Mouse (Mus musculus) heart, embryonic 12.5 days (tissue): ENCODE results near the gene Tmco1. TPM values are rescaled to one million over a fixed set of nuclear protein-coding genes. Genes with fewer than 3 reads are reported as not detected.
A peak's percentile ranks its signal among the peaks of the same experiment; 100 is the strongest.

ENCODE experiments used
- ATAC-seq: fragments of 200-750 bp; cut with Nextera tagmentation; 2 replicates; pipeline ENCODE4 v1.8.0; 2017; ENCODE audit warnings: moderate TSS enrichment, moderate library complexity; ENCODE audit not compliant: insufficient number of reproducible peaks, low FRiP score
- H3K27ac ChIP-seq: fragments of 300-500 bp; sonication (generic); 2 replicates; pipeline ENCODE4 v1.5.1; 2016; ENCODE audit warnings: mild to moderate bottlenecking, moderate library complexity; ENCODE audit not compliant: poor library complexity, severe bottlenecking
- H3K27me3 ChIP-seq: fragments of 300-500 bp; sonication (generic); replicated peaks from 2 replicates; pipeline ENCODE4 v1.6.1; 2016; ENCODE audit warnings: mild to moderate bottlenecking, moderate library complexity
- H3K36me3 ChIP-seq: fragments of 300-500 bp; sonication (generic); 2 replicates; pipeline ENCODE4 v1.6.1; 2016; ENCODE audit warnings: mild to moderate bottlenecking, moderate library complexity
- H3K4me1 ChIP-seq: fragments of 300-500 bp; sonication (generic); replicated peaks from 2 replicates; pipeline ENCODE4 v1.6.1; 2016; ENCODE audit warnings: mild to moderate bottlenecking
- H3K4me2 ChIP-seq: fragments of 300-500 bp; sonication (generic); 2 replicates; pipeline ENCODE4 v1.6.1; 2016; ENCODE audit warnings: mild to moderate bottlenecking, moderate library complexity
- H3K4me3 ChIP-seq: fragments of 300-500 bp; sonication (generic); 2 replicates; pipeline ENCODE4 v1.5.1; 2016; ENCODE audit warnings: mild to moderate bottlenecking
- H3K9ac ChIP-seq: fragments of 300-500 bp; sonication (generic); 2 replicates; pipeline ENCODE4 v1.6.1; 2016; ENCODE audit warnings: mild to moderate bottlenecking, moderate library complexity
- H3K9me3 ChIP-seq: fragments of 300-500 bp; sonication (generic); replicated peaks from 2 replicates; pipeline ENCODE4 v1.6.1; 2016; ENCODE audit warnings: mild to moderate bottlenecking, moderate library complexity
- WGBS: fragments of 180-500 bp; shearing (Covaris S2); methylation state at CpG from one replicate; pipeline ENCODE4 v1.1.7; 2016; 5-methylcytosine and 5-hydroxymethylcytosine counted together
- polyA plus RNA-seq: library from polyadenylated mRNA; unstranded; fragments of >200 nt; fragmentation: Nextera tagmentation; extraction: Ambion mirVana; gene quantifications from 2 replicates; pipeline ENCODE4 v1.2.1, GENCODE M21; 2016

Tmco1 gene
- polyA plus RNA-seq, 1 experiment from 2014 or later = 79.7 TPM

GRCm38 (mm10) chr1:167352403-167352802 is 44.2 kb downstream of the Tmco1 start:
- Histone ChIP-seq H3K27me3 (no peaks in the 10 kb centered on the region), H3K4me2 (no peak overlapping the region), H3K9me3 (no peaks in the 10 kb centered on the region), H3K36me3 (peaks cover 35% of the 10 kb centered on the region), H3K27ac (no peak overlapping the region), H3K4me1 (peaks cover 12% of the 10 kb centered on the region), H3K9ac (no peak overlapping the region), H3K4me3 (no peak overlapping the region)
- ATAC-seq = no peak
- 88% methylated on average over 14 of the region's 14 CpGs for WGBS

DNA sequence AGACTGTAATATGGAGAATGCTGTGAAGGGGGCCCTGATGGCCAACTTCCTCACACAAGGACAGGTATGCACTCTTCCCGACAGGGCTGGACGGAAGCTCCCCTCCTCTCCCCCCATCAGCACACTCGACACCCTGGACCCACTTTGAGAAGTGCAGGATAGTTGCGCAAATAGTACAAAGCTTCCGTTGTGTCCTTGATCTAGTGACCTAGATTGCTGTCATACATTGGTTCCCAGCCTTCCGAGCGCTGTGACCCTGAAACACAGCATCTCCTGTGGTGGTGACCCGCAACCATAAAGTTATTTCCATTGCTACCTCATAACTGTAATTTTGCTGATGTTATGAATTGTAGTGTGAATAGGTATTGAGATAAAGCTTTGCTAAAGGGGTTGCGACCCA is 49.2 kb downstream of the Tmco1 start:
- 87% methylated on average over 9 of the region's 9 CpGs for WGBS
- Histone ChIP-seq H3K4me3 (no peak overlapping the region), H3K27me3 (no peaks in the 10 kb centered on the region), H3K9me3 (no peaks in the 10 kb centered on the region), H3K27ac (no peak overlapping the region), H3K36me3 (peaks cover 57% of the 10 kb centered on the region), H3K9ac (no peak overlapping the region), H3K4me1 (peaks cover 9% of the 10 kb centered on the region), H3K4me2 (no peak overlapping the region)
- ATAC-seq = no peak

- H3K4me2 ChIP-seq = no peak overlapping the region
- H3K27me3 ChIP-seq = no peaks in the 10 kb centered on the region
- H3K27ac ChIP-seq = no peak overlapping the region
- H3K9me3 ChIP-seq = no peaks in the 10 kb centered on the region
- no peak overlapping the region for H3K4me3 ChIP-seq
- 86% methylated on average over 9 of the region's 9 CpGs for WGBS
- H3K4me1 ChIP-seq = peaks cover 10% of the 10 kb centered on the region
- no peak overlapping the region for H3K9ac ChIP-seq
- peaks cover 53% of the 10 kb centered on the region for H3K36me3 ChIP-seq
- no peak for ATAC-seq
Measured at GRCm38 (mm10) chr1:167358731-167359130, 50.6 kb downstream of the Tmco1 start.

DNA sequence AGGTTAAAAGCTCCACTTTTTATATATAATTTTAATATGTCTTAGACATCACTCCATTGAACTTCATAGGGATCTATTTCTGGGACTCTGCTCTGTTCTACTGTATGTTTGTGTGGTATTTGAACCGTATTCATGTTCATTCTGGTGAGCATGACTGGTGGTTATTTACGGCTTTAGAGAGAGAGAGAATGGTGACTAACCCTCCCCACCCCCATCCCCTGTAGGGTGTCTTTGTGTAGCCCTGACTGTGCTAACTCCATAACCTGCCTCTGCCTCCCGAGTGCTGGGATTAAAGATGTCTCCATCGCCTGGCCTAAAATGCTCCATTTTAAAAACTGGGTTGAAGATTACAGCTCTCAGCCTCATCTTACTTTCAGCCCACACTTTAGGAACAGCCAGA is 52.1 kb downstream of the Tmco1 start:
- no peak overlapping the region for H3K4me2 ChIP-seq
- ATAC-seq = no peak
- peaks cover 3% of the 10 kb centered on the region; the same call in 1 of the 2 replicates for H3K4me1 ChIP-seq

GRCm38 (mm10) chr1:167362819-167363218 is 54.6 kb downstream of the Tmco1 start:
- ATAC-seq = no peak
- Histone ChIP-seq H3K27me3 (no peaks in the 10 kb centered on the region), H3K36me3 (peaks cover 42% of the 10 kb centered on the region)

More for the DNA sequence above, 52.1 kb downstream of the Tmco1 start:
- H3K27ac ChIP-seq = no peak overlapping the region
- H3K36me3 ChIP-seq = peaks cover 41% of the 10 kb centered on the region
- H3K27me3 ChIP-seq = no peaks in the 10 kb centered on the region
- WGBS = 84% methylated on average over 4 of the region's 4 CpGs
- H3K4me3 ChIP-seq = no peak overlapping the region
- no peaks in the 10 kb centered on the region for H3K9me3 ChIP-seq
- H3K9ac ChIP-seq = no peak overlapping the region

DNA sequence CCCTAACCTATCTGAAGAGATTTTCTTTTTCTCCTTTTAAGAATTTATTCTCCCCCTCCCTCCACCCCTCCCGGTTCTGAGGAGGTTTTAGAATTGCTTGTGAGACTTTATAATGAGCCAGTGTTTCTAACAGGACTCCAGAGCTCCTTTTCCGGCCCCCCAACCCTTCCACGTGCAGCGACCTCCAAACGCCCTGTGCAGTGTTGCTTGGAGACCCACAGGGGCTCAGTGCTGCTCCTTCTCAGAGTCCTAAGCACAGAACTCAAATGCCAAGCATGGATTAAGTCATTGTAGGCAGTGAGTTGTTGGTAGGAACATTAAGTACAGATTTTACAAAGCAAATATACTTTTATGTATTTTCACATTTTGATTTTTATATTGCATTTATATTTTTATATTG is 55.1 kb downstream of the Tmco1 start:
- Histone ChIP-seq H3K27ac (no peak overlapping the region), H3K4me3 (no peak overlapping the region), H3K36me3 (peaks cover 38% of the 10 kb centered on the region), H3K9me3 (no peaks in the 10 kb centered on the region), H3K4me2 (no peak overlapping the region), H3K9ac (no peak overlapping the region), H3K4me1 (peaks cover 6% of the 10 kb centered on the region), H3K27me3 (no peaks in the 10 kb centered on the region)
- 71% methylated on average over 5 of the region's 5 CpGs for WGBS
- ATAC-seq = no peak

More at GRCm38 (mm10) chr1:167362819-167363218, 54.6 kb downstream of the Tmco1 start:
- Histone ChIP-seq H3K4me3 (no peak overlapping the region), H3K9ac (no peak overlapping the region), H3K9me3 (no peaks in the 10 kb centered on the region), H3K27ac (no peak overlapping the region), H3K4me2 (no peak overlapping the region), H3K4me1 (peaks cover 6% of the 10 kb centered on the region)
- 85% methylated on average over 4 of the region's 4 CpGs for WGBS

DNA sequence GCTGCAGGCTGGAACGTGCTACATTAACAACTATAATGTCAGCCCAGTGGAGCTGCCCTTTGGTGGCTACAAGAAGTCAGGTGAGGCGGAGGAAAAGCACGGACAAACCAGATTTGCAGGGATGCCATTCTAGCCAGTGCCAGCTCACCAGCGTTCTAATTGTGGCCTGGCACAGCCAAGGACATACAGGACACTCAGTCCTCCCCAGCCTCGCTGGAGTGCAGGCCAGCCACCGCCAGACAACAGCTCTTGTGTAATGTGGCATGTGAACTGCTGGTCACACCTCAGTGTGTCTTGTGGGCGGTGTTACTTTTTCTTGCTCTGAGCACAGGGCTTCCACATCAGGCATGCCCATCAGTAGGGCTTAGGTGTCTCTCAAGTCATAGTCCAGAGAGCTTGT is 57.6 kb downstream of the Tmco1 start:
- 79% methylated on average over 7 of the region's 7 CpGs for WGBS

GRCm38 (mm10) chr1:167366621-167367020 is 58.4 kb downstream of the Tmco1 start:
- no peak for ATAC-seq

More for the DNA sequence above, 57.6 kb downstream of the Tmco1 start:
- Histone ChIP-seq H3K36me3 (peaks cover 30% of the 10 kb centered on the region), H3K4me3 (no peak overlapping the region), H3K4me2 (no peak overlapping the region), H3K27me3 (no peaks in the 10 kb centered on the region), H3K4me1 (peaks cover 6% of the 10 kb centered on the region), H3K9me3 (no peaks in the 10 kb centered on the region), H3K27ac (no peak overlapping the region; the same call in 1 of the 2 replicates), H3K9ac (no peak overlapping the region)
- ATAC-seq = no peak

GRCm38 (mm10) chr1:167368018-167368417 is 59.8 kb downstream of the Tmco1 start:
- peaks cover 22% of the 10 kb centered on the region for H3K36me3 ChIP-seq
- WGBS = 79% methylated on average over 4 of the region's 4 CpGs
- H3K9ac ChIP-seq = no peak overlapping the region
- H3K9me3 ChIP-seq = no peaks in the 10 kb centered on the region
- no peak overlapping the region for H3K4me3 ChIP-seq
- H3K27me3 ChIP-seq = no peaks in the 10 kb centered on the region
- H3K4me2 ChIP-seq = no peak overlapping the region
- peaks cover 6% of the 10 kb centered on the region for H3K4me1 ChIP-seq
- no peak for ATAC-seq
- H3K27ac ChIP-seq = no peak overlapping the region

More at GRCm38 (mm10) chr1:167366621-167367020, 58.4 kb downstream of the Tmco1 start:
- 84% methylated on average over 6 of the region's 6 CpGs for WGBS
- Histone ChIP-seq H3K4me1 (peaks cover 6% of the 10 kb centered on the region), H3K36me3 (peaks cover 22% of the 10 kb centered on the region), H3K9ac (no peak overlapping the region), H3K27me3 (no peaks in the 10 kb centered on the region), H3K27ac (no peak overlapping the region), H3K4me2 (no peak overlapping the region), H3K9me3 (no peaks in the 10 kb centered on the region), H3K4me3 (no peak overlapping the region)

DNA sequence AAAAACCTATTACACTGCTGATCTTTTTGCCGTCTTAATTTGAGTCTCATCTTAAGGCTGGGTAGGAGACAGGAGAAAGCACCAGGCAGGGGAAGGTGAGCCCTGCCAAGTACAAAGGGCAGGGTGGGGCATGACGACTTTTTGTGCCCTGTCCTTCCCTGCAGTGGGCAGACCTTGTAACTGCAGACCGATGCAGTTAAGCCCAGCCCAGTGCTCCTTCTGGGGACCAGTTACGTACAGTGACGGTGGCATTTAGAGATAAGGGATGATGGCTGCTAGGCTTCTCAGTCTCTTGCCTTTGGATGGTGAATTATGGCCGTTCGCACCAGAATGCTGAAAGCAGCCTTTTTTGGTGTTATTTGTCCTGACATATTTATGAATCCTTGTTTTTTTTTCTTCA is 60.3 kb downstream of the Tmco1 start:
- Histone ChIP-seq H3K9ac (no peak overlapping the region), H3K27ac (no peak overlapping the region), H3K9me3 (no peaks in the 10 kb centered on the region), H3K4me3 (no peak overlapping the region), H3K4me1 (peaks cover 4% of the 10 kb centered on the region; the same call in 1 of the 2 replicates), H3K36me3 (peaks cover 22% of the 10 kb centered on the region), H3K27me3 (no peaks in the 10 kb centered on the region), H3K4me2 (no peak overlapping the region)
- WGBS = 69% methylated on average over 7 of the region's 7 CpGs
- peak; percentile 78 for ATAC-seq

- Histone ChIP-seq H3K27me3 (no peaks in the 10 kb centered on the region; the same call in 1 of the 2 replicates), H3K4me3 (no peak overlapping the region), H3K36me3 (peaks cover 22% of the 10 kb centered on the region), H3K9me3 (no peaks in the 10 kb centered on the region), H3K9ac (no peak overlapping the region), H3K4me2 (no peak overlapping the region), H3K27ac (no peak overlapping the region), H3K4me1 (peaks cover 11% of the 10 kb centered on the region)
- WGBS = 7% methylated on average over 7 of the region's 7 CpGs
- ATAC-seq = 0 out of 2 replicates have a peak, but pooled peaks have one; percentile 34
Measured at GRCm38 (mm10) chr1:167369905-167370304, 61.7 kb downstream of the Tmco1 start.

- no peak overlapping the region for H3K9ac ChIP-seq
- H3K4me3 ChIP-seq = no peak overlapping the region
- no peak overlapping the region for H3K27ac ChIP-seq
- WGBS = 90% methylated on average over 7 of the region's 7 CpGs
- no peaks in the 10 kb centered on the region for H3K9me3 ChIP-seq
- peaks cover 8% of the 10 kb centered on the region for H3K4me1 ChIP-seq
- no peaks in the 10 kb centered on the region; the same call in 1 of the 2 replicates for H3K27me3 ChIP-seq
- no peak overlapping the region for H3K4me2 ChIP-seq
- peaks cover 21% of the 10 kb centered on the region for H3K36me3 ChIP-seq
- ATAC-seq = no peak
Measured at GRCm38 (mm10) chr1:167372739-167373138, 64.6 kb downstream of the Tmco1 start.
